Mouse (Mus musculus) CH12F3 (cell line): ENCODE data around the gene Vezf1.

Experiments
- in situ Hi-C: fragments of 300-500 bp; cut with MboI; formaldehyde crosslinking; loops from 2 replicates; pipeline ENCODE4 v1.14.3; 2020; ENCODE audit warnings: low sequenced_read_pairs

Vezf1 gene

GRCm38 (mm10) chr11:88097173-88097572 is 29.1 kb downstream of the Vezf1 start:
- in situ Hi-C loops, result no loop called here

DNA sequence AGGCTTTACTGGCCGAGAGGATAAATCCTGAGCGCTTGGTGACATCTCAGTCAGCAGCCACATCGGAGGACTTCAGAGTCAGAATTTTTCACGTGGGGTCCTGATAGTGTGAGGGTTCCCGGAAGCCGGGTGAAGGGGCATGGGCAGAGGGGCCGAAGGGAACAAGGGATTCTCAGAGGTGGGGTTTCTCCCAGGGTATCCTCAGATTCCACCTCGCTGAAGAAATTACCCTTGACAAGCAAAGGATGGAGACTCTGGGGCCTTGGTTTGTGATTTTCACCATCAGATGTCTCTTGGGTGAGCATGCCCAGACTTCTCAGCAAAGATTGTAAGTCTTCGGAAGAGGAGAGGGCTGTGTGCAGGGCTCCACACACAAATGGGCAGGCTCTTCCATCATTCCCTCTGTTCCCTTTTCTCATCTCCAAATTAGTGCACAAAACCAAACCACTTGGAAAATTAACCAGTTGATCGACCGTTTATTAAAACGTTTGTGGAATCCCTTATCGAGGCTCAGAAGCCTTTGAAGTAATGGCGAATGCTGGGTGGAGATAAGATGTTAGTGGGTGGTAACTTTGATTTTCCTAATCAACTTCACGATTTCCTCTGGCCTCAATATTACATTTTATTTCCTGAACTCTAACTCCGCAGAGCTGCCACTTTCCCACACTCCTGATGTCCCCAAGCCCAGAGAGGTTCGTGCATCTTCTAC is 30.1 kb downstream of the Vezf1 start, which contains the start of gene Cuedc1:
TSS of gene Cuedc1 (plus strand) at position 38 of the 709 bp plus-strand sequence.
- in situ Hi-C loops, result no loop called here

- in situ Hi-C loops, result no loop called here
Measured at GRCm38 (mm10) chr11:88098787-88099598, 30.9 kb downstream of the Vezf1 start.

DNA sequence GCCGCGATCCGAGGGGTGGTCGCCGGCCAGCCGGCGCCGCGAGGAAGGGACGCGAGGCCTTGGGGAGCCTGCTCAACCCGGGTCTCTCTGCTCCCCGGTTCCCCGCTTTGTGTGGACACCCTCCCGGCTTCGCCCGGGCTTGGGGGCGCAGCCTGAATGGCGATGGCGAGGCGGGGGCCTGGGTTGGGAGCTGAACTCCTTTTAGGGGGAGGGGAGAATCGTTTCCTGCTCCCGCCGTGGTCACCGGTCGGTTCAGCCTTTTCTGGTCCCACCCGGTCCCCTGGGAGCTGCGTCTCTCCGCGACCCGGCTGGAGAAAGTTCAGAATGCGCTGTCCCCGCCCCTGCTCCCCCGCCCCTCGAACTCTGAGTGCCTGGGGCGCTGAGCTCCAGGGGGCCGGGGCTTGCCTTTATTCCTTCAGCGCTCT is 31.5 kb downstream of the Vezf1 start:
- in situ Hi-C loops, result no loop called here

DNA sequence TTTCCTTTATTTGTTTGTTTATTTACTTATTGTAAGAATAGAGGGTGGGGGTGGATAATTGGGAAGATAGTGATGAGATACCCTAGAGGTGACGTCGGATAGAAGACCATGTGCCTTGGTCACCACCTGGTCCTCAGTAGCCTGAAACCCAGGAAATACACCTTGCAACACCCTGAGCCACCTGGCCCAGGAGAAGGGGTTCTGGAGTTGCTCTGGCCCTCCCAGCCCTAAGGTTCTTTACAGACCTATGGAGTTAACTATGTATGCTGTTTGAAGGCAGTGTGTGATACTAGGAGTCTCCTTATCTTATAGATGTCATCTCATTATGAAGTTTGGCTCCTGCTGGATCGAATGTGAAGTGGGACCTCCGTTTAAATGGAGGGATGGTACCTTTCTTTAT is 32.1 kb downstream of the Vezf1 start:
- in situ Hi-C loops, result no loop called here

- in situ Hi-C loops, result no loop called here
Measured at GRCm38 (mm10) chr11:88103214-88103941, 35.3 kb downstream of the Vezf1 start.

DNA sequence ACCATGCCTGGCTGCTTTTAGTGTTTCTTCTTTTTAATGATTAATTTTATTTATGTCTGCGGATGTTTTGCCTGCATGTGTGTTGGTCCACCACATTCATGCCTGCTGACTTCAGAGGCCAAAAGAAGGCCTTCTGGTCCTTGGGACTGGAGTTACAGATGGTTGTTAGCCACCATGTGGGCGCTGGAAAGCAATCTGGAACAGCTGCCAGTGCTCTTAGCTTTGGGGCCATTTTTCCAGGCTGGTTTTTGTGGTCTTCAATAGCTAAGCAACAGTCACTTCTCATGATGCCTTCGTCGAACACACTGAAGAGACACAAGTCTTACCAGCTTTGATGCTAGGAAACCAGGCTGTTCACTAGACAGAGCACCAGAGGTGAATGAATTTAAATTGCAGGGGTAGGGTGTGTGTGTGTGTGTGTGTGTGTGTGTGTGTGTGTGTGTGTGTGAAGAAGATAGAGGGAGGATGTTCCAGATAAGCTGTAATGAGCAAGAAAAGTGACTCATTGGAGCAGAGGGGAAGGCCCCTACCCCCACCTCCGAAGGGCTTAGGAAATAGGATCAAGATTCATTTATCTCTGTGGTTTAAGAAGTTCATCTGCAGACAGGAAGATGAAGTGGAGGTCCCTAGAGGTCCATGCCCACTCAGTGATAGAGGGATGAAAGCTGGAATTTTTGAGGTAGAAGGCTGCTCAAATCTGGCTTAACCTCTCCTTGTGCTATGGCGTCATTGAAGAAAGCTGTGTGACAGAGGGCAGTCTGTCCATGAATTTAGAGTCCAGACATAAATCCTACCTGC is 37.6 kb downstream of the Vezf1 start:
- in situ Hi-C loops, result no loop called here

GRCm38 (mm10) chr11:88106292-88106554 is 38.1 kb downstream of the Vezf1 start:
- in situ Hi-C loops, result no loop called here

- in situ Hi-C loops, result no loop called here
Measured at GRCm38 (mm10) chr11:88107365-88107764, 39.3 kb downstream of the Vezf1 start.

GRCm38 (mm10) chr11:88110031-88110594 is 42.0 kb downstream of the Vezf1 start:
- in situ Hi-C loops, result no loop called here

- in situ Hi-C loops, result no loop called here
Measured at GRCm38 (mm10) chr11:88112078-88112477, 44.0 kb downstream of the Vezf1 start.

DNA sequence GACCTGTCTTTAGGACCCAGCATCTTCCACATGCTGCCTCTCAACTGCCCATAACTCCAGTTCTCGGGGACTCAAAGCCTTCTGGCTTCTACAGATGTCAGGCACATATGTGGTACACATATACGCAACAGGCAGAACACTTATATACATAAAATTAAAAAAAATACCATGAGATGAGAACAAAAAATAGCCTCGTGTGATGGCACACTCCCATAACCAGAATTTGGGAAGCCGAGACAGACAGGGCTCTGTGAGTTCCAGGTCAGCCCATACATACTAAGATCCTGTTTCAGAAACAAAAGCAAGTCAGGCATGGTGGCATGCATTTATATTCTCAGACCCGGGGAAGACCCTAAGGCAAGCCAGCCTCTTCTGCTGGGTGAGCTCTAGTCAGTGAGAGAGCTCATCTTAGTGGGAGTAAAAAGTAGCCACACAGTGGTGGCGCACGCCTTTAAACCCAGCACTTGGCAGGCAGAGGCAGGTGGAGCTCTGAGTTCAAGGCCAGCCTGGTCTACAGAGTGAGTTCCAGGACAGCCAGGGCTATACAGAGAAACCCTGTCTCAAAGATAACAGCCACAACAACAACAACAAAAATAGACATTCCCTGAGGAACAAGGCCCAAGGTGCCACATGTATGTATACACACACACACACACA is 44.7 kb downstream of the Vezf1 start:
- in situ Hi-C loops, result no loop called here

DNA sequence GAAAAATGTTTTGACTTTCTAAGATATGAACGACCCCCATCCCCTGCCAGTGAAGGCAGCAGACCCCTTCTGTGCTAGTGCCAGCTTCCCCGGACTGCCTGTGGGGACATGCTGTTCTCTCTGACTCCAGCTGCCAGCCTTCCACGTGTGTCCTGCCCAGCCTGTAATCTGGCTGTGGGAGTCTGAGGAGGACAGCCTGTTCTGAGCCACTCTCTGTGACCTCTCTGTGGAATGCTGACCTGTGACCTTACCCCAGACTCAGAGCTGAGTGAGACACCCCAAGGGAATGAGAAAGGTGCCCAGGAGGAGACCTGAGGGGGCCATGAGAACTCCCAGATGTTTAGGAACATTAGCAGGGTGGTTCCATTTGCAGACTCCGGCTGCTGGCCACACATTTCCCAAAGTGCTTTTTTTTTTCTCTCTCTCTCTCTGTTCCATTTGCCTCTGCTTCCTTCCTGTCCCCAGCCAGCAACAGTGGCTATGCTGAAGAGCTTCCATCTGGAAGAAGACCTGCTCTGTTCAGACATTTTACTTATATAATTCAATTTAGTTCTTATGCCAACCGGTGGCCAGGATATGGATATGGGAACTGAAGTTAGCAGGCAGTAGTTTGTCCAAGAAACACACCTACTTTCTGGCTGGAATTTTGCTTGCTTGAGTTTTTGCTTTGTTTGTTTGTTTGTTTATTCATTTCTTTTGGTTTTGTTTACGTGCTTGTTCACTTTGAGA is 45.6 kb downstream of the Vezf1 start:
- in situ Hi-C loops, result no loop called here

GRCm38 (mm10) chr11:88114871-88115301 is 46.8 kb downstream of the Vezf1 start:
- in situ Hi-C loops, result no loop called here

DNA sequence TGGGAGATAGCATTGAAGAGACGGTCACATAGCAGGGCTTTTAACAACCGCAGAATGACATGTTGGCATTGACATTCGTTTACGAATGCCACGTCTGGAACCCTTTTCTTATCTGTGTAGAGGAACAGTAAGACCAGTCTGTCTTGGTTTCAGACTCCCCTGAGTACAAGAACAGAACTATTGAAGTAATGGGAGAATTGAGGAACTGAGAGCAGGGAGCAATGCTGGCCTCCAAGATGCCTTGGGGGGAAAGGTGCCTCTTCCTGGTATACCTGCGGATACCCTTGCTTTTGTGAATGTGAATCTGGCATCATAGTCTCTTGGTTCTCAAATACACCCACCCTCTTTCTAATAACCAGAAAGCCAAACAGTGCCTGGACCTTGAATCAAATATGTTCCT is 48.5 kb downstream of the Vezf1 start:
- in situ Hi-C loops, result no loop called here

DNA sequence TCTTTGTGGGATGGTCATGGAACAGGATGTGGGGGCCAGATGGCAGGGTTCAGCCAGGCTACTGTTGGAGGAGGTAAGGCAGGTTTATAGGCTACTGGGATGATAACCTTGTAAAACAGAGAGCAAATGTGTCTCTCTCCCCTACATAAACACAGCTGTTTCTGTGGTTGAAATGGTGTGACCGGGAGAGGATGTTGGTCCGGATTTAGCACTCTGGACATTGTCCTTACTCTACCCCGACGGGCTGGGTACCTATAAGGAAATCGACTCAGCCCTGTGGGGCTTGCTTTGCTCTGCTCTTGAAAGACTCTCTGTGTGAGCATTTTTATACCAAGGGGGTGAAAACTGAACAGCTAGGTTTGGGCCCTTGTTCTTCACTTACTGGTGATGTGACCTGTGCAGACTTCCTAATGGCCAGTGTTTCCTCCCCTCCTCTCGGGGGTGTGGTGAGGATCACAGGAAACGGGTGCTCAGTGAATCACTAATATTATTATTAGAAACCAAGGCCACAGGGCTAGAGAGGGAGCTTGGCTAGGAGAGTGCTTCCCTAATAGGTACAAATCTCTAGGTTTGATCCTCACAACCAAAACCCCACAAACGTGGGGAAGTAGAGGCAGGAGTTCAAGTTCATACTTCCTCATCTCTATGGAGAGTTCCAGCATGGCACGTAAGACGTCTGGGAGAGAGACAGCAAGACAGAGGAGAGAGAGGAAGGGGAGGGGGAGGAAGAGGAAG is 49.4 kb downstream of the Vezf1 start:
- in situ Hi-C loops, result no loop called here

- in situ Hi-C loops, result no loop called here
Measured at GRCm38 (mm10) chr11:88118091-88118440, 50.0 kb downstream of the Vezf1 start.

DNA sequence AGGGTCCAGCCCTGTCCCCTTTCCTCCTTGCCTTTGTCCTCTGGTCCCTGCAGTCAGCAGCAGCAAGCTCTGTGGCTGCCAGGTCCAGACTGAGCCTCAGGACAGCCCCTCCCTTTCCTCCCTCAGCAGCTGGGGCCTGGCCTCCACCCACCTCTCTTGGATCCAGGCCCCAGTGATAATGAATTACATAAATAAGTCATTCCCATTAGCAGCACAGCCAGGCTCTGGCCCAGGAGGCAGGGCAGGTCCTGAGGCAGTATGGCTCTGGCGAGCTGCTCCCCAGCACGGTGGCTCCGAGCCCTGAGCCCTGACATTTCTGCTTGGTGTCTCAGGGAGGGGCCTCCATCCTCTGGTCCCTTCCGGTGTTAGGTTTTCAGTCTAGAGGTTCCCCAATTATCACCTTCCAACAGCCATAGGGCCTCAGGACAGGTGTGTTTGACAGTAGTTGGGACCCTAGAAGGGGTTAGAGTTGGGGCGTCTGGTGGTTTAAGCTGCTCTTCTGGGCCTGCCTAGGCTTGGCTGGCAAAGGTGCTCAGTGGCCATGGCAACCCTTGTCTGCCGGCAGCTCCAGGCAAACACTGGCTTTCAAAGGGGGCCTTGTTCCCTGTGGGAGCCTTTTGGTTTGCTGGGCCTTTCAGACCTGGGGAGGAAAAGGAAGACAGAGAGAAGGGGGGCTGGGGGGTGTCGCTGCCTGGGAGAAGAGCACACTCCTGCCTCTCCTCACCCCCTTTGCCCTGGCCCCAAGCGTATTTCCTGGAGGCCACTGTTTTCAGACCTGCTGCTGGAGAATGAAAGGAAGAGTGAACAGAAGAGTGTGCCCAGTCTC is 51.0 kb downstream of the Vezf1 start:
- in situ Hi-C loops, result no loop called here
